Mouse (Mus musculus) brain, adult 2 months (tissue): ENCODE measurements around the gene Cald1.
A peak's percentile ranks its signal among the peaks of the same experiment; 100 is the strongest.

Experiments
- DNase-seq: peaks from one replicate; pipeline ENCODE4 v3.0.0; 2011; ENCODE audit warnings: low read depth, low spot score

The Cald1 gene

DNA sequence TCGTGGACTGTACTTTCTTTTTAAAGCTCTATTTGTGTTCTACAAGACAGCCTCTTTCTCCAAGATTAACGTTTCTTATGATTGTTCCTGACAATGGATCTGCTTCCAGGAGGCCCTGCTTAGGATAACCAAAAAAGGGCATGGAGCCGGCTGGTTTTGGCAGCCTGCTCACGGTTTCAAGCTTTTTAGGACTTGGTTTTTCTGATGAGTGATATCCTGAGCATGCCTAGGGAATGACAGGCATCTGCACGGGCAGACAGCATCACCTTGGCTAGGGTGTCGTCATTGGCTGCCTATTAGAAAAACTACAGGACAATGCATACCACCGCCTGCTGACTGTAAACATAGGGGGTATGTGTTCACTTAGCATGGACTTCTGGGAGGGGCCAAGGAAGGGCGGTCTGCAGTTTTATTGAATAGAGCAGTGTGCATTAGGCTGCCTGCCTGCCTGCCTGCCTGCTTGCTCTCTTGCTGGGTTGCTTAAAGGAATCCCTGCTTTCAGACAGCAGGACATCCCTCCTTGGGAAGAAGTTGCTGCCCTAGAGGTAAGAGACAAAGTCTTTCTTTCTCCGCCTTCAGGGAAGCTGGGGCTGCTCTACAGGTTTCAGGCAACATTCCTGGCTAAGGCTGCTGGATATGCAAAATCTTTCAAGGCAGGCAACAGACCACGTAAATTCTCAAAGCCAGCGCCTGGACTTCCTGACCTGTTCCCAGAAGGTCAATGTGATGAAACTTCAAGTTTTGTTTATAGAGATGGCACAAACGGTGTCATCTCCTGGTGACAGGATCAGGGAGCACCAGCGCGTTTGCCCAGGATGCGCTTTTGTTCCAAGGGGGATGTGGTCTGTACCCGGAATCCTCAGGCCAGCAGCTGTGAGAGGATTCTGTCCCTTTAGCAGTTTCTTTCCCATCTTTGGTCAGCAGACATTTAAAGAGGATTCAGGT, at the start of gene Cald1:
TSS of gene Cald1 (plus strand) at position 380 of the 945 bp plus-strand sequence.
- DNase-seq: no peak

GRCm38 (mm10) chr6:34549017-34549416, 49.3 kb upstream of the Cald1 start:
- DNase-seq: peak; percentile 67

DNA sequence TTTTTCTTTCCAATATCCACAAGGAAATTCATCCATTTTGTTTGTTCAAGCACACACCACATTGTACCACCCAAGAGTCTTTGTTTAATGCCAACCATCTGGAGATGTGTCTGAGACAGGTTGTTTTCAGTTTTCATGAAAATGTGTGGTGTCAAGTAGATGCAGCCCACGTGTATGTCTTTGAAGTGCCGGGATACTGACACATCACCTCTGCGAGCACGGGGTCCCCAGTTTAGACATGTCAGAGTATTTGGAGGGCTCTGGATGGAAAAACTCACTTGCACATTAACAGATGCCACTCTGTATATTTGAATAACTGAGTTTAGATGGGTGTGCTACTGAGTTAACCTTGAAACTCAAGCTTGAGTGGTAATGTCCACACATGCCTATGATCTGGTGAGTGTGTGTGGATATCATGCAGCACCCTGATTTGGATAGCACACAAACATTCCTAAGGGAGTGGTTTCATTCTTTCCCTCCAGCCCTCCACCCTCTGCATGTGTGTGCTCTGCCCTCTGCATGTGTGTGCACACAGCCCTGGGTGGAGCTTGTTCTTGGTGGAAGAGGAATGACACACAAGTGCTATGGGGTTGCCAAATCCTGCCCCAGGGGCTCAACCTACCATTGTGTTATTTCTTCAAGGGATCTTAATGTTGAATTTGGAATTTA, 45.7 kb upstream of the Cald1 start:
- DNase-seq: no peak

- no peak for DNase-seq
Observed at GRCm38 (mm10) chr6:34554291-34554997, 43.9 kb upstream of the Cald1 start.

DNA sequence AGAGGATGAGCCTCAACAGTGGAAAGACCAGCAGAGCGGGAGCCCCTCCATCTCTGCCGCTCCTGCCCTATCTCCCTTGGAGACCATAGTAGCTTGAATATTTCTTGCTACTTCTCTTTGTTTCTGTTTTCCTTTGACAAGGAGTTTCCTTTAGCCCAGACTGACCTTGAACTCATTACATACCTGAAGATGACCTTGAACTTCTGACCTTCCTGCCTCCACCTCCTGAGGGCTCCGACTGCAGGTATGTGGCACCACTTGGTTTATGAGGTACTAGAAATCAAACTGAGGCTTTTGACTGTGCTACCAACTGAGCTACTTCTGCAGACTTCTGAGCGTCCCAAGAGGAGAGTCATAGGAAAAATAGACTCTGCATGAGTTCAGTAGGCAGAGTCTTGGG, 38.8 kb upstream of the Cald1 start:
- DNase-seq: no peak

GRCm38 (mm10) chr6:34565176-34565880, 33.0 kb upstream of the Cald1 start:
- peak; percentile 73 for DNase-seq

GRCm38 (mm10) chr6:34567298-34567697, 31.0 kb upstream of the Cald1 start:
- DNase-seq: no peak

DNA sequence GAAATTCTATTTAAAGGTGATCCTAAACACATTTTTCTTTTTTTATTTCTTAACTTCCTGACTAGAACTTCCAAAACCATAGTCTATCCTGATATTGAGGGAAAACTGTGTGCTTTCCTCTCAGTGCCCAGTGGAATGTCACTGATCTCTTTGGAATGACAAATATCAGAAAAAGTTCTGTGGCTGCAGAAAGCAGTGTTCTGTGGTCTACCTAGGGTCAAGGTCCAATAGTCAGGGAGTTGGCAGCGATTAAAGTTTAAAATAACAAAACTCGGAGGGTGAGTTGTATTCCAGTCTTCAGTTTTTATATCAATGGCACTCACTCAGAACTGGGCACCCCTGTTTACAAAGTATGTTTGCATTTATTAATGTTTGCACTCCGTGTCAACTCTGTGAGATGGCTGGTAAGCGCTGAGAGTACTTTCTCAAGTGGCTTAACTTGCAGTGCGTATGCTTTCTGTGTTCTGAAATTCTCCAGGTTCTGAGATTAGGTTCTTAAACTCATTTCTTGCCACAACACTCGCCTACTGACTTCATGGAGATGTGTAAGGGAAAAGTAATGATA, 18.7 kb upstream of the Cald1 start:
- DNase-seq: no peak

DNA sequence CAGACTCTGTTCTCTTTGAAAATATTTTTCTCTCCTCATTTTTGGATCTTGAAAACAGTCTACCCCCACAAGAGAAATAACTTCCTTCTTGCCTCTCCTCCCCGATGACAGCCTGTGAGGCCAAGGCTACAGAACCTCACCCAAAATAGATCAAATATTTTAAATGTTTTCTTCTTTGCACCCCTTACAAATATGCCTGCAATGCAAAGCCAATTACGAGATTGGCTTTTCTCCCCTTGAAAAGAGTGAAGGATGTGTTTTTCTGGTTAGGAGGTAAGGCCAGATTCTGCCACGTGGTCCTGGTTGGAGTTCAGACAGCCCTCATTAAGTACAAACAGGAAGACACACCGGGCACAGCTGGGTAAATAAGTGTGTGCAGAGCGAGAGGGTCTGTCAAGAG, 14.9 kb upstream of the Cald1 start:
- DNase-seq: no peak

DNA sequence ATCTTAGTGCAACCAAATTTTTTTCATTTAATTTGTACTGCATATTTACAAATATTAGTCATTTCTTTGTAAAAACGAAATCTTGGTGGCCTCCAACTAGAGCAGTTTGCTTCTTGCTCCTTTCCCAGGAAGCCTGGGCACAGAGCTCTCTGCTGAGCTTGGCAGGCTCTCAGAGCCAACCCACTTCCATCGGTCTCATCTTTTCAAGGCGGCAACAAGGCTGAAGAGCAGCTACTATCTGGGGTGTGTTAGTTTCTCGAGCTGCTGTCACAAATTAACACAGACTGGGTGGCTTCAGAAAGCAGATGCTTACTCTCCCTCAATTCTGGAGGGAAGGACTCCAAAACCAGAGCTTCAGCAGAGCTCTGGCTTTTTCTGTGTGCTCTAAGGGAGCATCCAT, 10.2 kb upstream of the Cald1 start:
- peak; percentile 72 for DNase-seq

- no peak for DNase-seq
Observed at GRCm38 (mm10) chr6:34590716-34591115, 7.6 kb upstream of the Cald1 start.

GRCm38 (mm10) chr6:34593353-34593752, 4.9 kb upstream of the Cald1 start:
- DNase-seq: peak; percentile 81

- DNase-seq: no peak
Observed at GRCm38 (mm10) chr6:34597316-34597715, 984 bp upstream of the Cald1 start.

GRCm38 (mm10) chr6:34599171-34599570, 871 bp downstream of the Cald1 start:
- DNase-seq: no peak

DNA sequence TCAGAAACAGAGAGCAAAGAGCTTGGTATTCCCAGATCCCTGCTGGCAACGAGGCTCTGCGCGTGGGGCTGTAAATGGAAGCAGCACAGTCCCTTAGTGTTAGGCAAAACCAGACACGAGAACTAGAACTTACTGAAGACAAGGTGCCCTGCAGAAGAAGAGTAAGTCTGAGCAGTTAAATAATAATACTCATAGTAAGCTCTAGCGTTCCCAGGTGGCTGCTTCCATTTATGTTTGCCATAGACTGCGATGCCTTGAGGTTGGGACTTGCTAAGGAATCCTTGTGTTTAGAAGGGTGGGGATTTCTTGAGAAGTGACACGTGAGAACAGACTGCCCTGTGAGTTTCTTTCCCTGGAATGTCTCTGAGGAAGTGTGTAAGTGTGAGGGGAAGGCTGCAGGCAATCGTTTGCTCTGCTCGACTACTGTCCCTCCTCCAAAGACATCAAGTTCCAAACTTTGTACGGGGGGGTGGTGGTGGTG, 1.4 kb downstream of the Cald1 start:
- no peak for DNase-seq

- DNase-seq: no peak
Observed at GRCm38 (mm10) chr6:34600850-34601249, 2.5 kb downstream of the Cald1 start.

DNA sequence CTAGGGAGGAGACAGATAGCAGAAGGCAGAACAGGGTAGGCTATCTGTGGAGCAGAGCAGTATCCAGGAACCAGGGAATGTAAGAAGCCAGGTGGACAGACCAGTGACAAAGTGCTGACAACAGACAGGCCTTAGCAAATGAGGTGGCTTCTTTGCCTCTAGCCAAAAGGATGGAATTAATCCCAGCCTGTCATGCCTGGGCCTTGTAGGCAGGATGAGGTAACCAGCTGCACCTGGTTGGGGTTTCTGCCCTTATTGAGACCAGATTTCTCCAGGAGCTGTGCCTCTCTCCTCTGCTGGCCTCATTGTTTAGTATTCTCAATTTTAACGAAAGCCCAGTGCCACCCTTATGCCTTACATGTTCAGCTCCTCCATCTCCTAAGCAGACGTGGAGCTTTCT, 3.8 kb downstream of the Cald1 start:
- DNase-seq: no peak

DNA sequence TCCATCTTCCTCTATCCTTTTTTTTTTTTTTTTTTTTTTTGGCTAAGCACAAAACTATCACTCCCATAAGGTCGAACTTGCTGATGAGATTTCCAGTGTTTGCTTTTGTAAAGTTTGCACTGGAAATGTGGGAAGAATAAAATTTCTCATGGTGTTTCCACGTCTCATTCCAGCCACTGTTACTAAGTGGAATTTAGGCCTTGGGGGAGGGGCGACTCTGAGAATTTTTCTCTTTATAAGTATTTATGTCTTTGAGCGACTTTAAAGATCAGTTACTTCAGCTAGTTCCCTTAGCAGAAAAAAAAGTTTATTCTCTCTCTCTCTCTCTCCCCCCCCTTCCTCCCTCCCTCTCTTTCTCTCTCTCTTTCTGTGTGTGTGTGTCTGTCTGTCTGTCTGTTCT, 8.1 kb downstream of the Cald1 start:
- no peak for DNase-seq

DNA sequence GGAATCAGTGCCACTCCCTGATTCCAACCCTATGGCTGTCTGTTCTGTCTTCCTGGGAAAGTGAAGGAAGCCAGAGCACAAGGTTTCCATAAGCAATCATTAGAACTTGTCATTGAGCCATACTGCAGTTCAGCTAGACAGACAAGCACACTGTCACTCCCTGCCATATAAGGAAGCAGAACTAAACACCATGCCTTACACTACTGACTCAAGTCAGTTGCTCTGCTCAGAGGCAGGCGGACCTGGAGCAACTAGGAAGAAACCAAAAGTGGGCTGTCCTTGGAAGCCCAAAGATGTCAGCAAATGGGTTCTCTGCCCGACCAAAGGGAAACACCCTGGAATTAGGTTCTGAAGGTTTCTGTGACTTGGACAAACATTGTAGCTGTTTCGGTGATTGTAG, 10.3 kb downstream of the Cald1 start:
- no peak for DNase-seq

DNA sequence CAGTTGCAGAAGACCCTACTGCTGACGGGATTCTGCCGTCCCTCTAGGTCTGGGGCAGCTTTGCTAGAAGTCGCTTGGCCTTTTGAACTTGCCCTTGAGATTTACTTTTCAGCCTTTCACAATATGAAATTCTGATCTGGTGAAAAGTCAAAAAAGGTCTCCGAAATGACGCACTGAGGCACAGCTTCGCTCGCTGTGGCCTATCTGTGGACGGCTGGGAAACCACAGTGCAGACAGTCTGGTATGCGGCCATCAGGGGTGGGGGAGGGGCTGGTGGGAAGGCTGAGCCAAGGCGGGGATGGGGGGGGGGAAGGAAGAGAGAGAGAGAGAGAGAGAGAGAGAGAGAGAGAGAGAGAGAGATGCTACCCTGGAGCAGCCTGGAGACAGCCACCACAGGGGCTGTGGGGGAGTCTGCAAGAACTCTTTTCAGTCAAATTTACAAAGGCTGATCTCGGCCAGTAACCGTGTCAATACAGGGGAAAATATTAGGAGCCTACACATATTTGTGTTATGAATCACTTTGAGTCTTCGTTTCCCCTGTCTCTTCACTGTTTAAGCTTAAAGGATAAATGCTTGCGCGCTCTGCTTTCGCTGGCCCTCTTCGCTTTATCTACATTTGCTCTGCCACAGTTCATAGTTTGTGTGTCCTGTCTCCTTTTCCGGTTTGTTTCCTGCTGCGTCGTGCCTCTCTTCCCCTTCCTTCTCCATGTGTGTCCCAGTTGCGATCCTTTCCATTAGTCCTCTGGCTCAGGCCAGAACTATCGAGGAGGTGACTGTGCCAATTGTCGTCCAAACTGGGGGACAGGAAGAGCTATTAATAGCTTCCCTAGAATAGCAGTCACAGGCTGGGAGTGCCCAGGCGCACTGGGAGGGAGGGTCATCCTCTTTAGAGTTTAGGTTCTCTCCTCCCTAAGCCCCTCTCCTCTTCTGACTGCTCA, 11.9 kb downstream of the Cald1 start:
- DNase-seq: peak; percentile 21
